Mouse (Mus musculus) cerebellum, postnatal 36 days (tissue): Measurements from ENCODE around the gene Ddx6.
"Not testable (repeated sequence)": the region's sequence is repeated elsewhere in the genome, so short reads cannot be mapped to it uniquely, and the experiment has no call there.

Experiments
- DNase-seq, 2 experiments: peaks; one replicate each; pipeline ENCODE4 v3.0.0; 2021 to 2022; ENCODE audit warnings: mixed read lengths in 2 of 2

Gene Ddx6

DNA sequence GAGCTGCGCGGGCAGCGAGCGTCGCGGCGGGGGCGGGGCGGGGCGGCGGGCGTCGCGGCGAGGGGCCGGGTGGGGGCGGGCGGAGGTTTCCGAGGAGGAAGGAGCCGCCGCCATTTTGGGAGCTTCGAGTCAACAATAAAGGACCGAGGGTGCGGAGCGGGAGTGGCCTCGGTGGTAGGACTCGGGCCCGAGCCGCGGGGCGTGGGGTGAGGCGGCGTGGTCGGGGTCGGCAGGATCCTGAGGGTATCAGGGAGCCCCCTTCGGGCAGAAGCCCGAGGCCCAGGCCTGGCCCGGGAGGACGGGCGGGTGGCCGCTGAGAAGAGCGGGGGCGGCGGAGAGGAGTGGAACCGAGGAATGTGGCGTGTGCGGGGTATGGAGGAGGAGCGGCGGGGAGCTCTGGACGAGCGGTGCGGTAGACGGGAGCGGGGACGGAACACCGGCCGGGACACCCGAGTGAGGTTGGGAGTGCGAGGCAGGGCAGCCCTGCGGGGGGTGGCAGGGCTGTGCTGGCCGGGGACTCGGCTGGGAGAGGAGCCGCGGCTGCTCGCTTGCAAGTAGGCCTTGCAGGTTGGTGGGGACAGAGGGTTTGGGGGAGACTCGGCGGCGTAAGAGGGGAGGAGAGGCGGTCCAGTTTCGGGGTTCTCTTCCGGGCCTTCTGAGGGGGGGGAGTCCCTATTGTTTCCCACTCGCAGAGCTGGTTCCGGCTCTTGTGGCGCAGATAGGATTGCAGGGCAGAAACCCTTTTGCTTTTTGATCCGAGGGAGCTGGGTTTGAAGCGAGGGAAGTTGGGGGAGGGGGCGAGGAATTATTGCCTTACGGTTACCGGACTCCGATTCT lies at the start of gene Ddx6:
TSS of gene Ddx6 (plus strand) at position 114 of the 837 bp plus-strand sequence.
- peak; percentile 77 to 79 for DNase-seq

GRCm38 (mm10) chr9:44561597-44561996 lies 43.1 kb upstream of the Ddx6 start, which contains the start of gene Cxcr5:
Cxcr5 (minus strand) TSS chr9:44561877.
- DNase-seq: no peak

- no peak for DNase-seq
These were observed 41.8 kb upstream of the Ddx6 start for GRCm38 (mm10) chr9:44562936-44563335.

DNA sequence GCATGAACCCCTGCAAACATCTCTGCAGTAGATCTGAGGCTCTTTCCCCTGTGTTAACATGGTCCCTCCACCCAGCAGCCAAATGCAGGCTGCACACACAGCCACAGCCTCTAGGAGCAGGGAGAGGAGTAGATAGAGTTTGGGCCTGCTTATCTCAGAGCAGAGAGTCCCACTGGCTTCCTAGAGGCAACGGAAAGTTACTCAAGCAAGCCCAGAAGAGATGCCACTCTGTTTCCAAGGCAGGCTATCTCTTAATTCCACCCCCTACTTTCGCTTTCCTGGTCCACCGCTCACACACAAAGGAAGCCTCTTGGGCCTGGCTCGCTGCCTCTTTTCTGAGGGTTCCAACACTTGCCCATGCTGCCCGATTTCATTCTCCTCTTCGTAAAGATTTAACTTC lies 39.3 kb upstream of the Ddx6 start:
- no peak for DNase-seq

GRCm38 (mm10) chr9:44567338-44568082 lies 37.2 kb upstream of the Ddx6 start:
- peak; percentile 47 to 60 for DNase-seq

DNA sequence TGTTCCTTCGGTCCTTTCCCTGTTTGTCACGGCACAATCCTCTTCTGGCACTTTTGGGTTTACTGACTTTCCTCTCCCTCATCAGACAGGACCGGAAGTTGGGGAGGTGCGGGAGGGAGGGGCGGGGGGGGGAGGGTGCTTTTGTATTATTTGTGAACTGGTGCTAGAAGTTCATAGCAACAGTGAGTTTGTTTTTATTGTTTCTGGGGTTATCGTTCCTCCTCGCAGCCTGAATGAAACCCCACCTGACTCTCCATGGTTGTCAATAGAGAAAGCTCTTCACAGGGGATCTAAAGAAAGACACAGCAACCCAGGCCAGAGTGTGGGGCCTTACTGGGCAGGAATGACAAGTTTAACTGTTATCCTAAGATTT lies 36.6 kb upstream of the Ddx6 start:
- DNase-seq: no peak

GRCm38 (mm10) chr9:44570939-44571382 lies 33.7 kb upstream of the Ddx6 start:
- no peak for DNase-seq

DNA sequence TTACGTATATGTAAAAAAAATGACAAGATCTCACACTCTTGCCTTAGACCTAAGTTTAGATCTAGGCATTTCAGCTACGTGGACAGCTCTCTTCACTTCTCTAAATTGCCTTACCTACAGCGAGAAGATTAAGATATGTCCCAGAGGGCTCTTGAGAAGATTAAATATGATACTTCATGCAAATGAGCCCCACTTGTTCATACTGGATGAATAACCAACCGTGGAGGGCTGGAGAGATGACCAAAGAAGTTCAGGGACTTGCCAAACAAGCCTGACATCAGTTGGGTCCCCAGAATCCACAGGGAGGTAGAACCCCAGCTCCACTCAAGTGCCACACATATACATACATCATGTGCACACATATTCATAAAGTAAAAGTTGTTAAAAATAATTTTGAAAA lies 31.4 kb upstream of the Ddx6 start:
- DNase-seq: no peak

DNA sequence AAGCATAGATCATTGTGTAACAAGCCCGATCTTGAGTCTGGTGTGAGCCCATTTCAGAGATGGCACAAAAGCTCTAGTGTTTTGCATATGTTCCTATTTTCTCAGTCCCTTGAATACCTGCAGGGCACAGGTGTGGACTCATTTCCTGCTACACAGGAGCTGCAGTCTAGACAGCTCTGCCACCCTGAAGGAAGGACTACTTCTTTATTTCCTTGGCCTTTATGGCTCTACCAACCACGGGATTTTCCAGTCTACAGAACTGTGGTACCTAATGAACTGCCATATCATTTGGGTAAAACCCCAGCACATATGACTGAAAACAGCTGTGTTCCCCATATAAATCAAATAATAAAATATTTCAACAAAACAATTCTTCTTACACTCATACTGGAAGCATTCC lies 29.6 kb upstream of the Ddx6 start:
- DNase-seq: no peak

DNA sequence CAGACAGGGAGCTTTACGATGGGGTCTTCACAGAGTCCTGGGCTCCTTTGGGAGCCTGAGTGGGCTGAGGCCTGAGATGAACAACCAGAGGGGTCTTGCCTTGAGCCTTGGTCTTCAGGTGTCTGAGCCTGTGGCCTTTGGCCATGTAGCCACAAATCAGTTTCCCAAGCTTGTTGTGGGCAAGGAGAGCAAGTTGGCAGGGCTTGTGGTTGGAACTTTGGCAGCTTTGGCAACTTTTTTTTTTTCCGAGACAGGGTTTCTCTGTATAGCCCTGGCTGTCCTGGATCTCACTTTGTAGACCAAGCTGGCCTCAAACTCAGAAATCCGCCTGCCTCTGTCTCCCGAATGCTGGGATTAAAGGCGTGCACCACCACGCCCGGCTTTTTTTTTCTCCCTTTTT lies 28.6 kb upstream of the Ddx6 start:
- DNase-seq: not testable (repeated sequence)

GRCm38 (mm10) chr9:44579392-44579791 lies 25.3 kb upstream of the Ddx6 start:
- no peak for DNase-seq

DNA sequence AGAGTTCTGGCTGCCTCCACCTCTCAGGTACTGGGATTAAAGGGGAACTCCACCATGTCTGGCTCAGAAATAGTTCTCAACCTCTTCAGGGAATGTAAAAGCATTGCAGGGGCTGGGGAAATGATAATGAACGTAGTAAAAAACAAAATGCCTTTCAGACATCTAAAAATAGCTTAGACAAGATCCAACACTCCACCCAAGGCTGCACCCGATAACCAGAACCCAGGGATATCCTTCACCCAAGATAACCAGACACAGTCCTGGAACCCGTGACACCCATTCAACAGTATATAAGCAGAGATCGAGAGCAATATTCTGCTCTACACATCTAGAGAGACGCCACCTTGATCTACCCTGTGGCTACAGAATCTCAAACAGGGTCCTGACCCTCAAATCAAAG lies 24.6 kb upstream of the Ddx6 start:
- no peak for DNase-seq

- DNase-seq: no peak
These were observed 23.3 kb upstream of the Ddx6 start for GRCm38 (mm10) chr9:44581423-44581822.

- no peak for DNase-seq
These were observed 22.3 kb upstream of the Ddx6 start for GRCm38 (mm10) chr9:44582390-44582789.

DNA sequence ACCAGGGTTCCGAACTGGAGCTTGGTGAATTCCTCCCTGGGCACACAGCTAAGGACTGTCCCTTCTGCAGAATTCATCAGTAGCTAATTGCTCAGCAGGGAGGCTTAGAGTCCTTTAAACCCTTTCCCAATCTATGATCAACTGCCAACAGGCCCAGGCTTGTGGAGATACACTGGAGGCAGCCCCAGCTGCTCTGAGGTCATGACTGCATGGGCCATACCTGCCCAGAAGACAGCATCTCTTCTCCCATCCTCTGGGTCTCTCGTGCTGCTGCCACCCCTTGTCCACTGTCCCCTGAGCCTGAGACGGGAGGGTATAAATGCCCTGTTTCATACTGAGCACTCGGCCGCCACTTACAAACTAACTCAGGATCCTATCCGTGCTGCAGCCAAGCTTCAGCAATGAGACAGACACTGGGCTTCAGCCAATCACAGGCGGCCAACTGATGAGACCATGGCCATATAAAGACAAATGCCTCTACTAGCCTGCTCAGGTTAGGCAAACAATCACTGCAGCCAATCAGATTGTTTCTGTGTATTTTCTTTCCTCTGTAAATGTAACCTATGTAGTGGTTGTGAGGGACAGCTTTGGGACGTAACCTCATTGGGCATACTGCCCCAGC lies 17.9 kb upstream of the Ddx6 start:
- DNase-seq: no peak

DNA sequence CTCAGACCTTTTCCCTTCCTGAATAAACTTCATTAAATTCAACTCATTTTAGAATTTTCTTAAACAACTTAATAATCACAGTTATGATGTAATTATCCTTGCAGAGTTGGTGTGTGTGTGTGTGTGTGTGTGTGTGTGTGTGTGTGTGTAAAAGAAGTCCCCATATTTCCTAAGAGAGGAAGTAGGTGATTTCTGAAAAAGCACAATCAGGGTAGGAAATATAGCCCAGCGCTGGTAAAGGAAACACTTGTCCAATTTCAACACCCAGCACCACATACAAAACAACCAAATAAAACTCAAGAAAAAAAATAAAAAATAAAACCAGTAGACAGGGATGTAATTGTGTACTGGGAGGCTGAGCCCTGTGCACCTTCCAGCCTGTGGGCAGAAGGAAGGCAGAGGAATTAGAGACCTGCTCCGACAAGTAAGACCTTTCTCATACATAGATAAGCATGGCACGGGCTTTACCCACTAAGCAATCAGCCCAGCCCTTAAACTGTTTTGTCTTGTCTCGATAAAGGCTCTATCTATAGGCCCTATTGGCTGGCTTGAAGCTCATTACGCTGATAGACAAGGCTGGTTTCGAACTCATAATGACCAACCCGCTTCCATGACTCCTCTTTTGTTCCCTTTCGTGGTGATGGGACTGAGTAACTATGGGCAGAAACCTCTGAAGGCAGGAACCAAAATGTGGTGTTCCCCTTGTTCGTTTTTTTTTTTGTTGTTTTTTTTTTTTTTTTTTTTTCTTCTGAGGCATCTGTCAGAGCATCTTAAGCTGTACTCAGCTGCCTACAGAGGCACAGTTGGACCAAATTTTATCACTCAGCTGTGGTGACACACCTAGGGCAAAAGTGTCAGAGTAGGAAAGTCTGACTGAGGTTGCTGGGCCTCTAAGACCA lies 17.2 kb upstream of the Ddx6 start:
- DNase-seq: no peak

DNA sequence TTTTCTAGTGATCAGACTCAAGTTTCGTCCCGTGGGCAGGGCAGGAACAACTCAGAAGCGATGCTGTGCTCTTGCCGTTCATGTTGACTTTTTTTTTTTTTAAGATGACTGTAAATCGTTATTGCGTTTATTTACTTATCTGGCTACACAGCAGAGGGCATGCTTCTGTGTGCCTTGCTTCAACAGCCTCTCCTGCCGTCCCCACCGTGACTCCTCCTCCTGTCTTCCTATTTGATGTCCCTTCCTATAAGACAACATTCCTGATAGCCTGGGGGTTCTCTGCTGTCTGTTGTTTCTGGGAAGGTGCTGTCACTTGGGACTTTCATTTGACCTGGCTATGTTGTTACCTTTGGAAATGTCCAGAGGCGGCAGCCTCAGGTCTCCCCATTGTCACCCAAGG lies 16.1 kb upstream of the Ddx6 start:
- DNase-seq: no peak

DNA sequence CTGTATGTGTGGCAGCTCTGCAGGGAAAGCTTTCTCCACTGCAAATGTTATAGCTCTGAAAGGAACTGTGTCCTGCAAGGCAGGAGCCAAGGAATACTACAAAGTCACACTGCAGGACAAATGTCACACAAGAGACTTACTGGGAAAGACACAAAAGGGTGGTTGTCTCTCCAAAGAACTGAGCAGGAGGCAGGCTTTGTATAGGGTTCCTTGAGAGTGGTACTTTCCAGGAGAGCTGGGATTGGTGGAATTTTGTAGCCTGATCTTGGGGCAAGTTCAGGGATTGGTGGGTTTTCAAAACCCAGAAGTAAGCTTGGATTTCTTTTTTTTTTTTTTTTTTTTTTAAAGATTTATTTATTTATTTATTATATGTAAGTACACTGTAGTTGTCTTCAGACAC lies 15.6 kb upstream of the Ddx6 start:
- no peak for DNase-seq

DNA sequence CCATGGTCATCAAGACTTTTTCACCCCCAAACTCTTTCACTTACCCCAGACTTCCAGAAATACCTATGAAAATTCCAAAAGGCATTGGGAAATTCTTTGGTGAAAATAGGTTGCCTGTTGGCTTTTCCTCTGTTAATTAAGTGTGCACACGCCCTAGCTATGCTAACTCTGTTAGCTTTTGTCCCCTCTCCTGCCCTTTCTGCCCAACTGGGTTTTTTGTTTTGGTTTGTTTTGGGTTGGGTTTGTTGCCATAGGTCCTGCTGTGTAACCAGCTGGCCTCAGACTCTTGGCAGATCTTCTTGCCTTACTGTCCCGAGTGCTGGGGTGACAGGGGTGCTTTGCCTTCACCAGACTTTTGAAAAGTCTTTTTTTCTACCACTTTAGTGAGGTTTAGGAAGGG lies 13.7 kb upstream of the Ddx6 start:
- DNase-seq: peak; percentile 78 to 84

- no peak for DNase-seq
These were observed 13.0 kb upstream of the Ddx6 start for GRCm38 (mm10) chr9:44591595-44592188.

- DNase-seq: no peak
These were observed 11.5 kb upstream of the Ddx6 start for GRCm38 (mm10) chr9:44593221-44593620.

DNA sequence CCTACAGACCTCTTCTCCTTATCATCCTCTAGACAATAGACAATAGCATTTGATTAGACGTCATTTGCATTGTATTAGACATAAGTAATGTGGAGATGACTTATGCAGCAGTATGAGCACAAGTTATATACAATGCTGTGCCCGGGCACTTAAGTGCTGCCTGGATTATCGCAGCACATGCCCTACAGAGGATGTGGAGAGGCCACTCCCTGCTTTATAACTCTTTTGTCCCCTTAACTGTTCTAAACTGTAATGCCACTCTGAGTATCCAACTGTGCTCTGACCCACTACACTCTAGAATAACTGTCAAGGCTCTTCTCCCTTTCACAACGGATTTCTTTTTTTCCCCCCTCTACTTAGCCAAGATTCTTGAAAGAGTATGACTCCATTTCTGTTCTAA lies 10.8 kb upstream of the Ddx6 start:
- no peak for DNase-seq
